In the genomic region with DNA sequence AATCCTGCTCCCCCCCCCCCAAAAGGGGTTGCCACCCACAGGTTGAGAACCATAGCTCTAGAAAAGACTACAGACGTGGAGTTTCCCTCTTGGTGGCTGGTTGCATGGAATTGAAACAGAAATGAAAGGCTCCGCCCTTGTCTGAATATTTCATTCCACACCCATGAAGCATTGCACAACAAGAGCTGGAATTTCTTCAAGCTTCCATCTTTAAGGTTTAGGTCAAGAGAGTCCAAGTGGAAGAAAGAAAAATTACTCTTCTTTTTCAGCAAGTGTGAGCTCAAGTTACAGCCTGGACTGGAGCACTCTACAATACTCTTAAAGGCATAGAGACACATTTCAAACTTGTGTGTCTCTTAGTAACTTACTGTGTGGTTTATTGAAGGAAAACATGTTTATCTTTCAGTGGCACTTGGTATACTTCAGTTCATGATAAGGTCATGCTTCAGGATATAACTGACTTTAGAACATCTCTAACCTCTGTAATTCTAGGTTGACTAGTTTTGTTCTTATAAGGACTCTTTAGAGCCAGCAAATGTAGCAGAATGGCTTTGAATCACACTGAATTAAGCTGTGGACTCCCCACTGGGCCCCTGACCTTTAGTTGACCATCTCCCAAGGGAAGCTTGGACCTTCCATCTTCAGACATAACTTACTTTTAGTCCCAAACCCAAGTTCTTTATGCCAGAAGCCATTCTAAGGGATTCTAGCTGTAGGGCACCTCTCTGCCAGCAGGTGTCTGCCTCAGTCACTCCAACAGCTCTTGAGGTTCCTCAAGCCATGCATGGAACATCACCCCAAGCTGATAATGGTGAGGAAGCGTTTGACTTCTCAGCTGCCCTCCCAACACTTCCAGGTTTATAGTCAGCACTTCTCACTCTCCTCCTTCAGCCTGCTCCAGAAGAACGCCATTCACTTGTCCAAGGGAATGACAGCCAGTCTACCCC, we compare ENCODE assay signal across 8 mouse cellular contexts. TPM values are rescaled to one million over a fixed set of nuclear protein-coding genes. Genes with fewer than 3 reads are reported as not detected.
DNase-seq lines count a peak whose midpoint lies in the region; ATAC-seq and TF ChIP-seq lines count a peak whose summit lies in the region.

No protein-coding gene starts in this region.

- ATAC-seq in forebrain, embryonic 15.5 days (replicated peaks) = no peak
- ATAC-seq in forebrain, embryonic 12.5 days (ENCODE audit: low FRiP score) = no peak
- no peak for ATAC-seq in embryonic facial prominence, embryonic 14.5 days (ENCODE audit: low read depth)
- no peak for ATAC-seq in limb, embryonic 14.5 days (ENCODE audit: low FRiP score, low read depth)
- ATAC-seq in neutrophil, adult 5-6 weeks (ENCODE audit: extremely low read depth, insufficient number of reproducible peaks, low FRiP score, poor library complexity, severe bottlenecking) = peak; percentile 43
- no peak for ATAC-seq in frontal cortex, adult (ENCODE audit: low TSS enrichment)

- H3K9ac ChIP-seq in forebrain, embryonic 15.5 days (replicated peaks) = no peak overlapping the region
- no peak overlapping the region for H3K9ac ChIP-seq in forebrain, embryonic 12.5 days
- H3K9ac ChIP-seq in embryonic facial prominence, embryonic 14.5 days (ENCODE audit: low read depth, low read length) = no peak overlapping the region
- H3K9ac ChIP-seq in limb, embryonic 14.5 days (ENCODE audit: low read depth, low read length, severe bottlenecking) = no peak overlapping the region

- DNase-seq in 3T3-L1 (ENCODE audit: low read depth, low spot score) = peak; percentile 99
- DNase-seq in embryonic facial prominence, embryonic 14.5 days (ENCODE audit: low spot score) = peak; percentile 38
- no peak for DNase-seq in limb, embryonic 14.5 days (ENCODE audit: low spot score)
- DNase-seq in left cerebral cortex, postnatal 36 days (ENCODE audit: low spot score in 2 of 2) = no peak

- 83% methylated on average over 4 of the region's 4 CpGs for WGBS in forebrain, embryonic 15.5 days
- WGBS in forebrain, embryonic 12.5 days = 87% methylated on average over 4 of the region's 4 CpGs
- WGBS in embryonic facial prominence, embryonic 14.5 days = 72% methylated on average over 4 of the region's 4 CpGs
- WGBS in limb, embryonic 14.5 days = 75% methylated on average over 4 of the region's 4 CpGs

- peak overlapping the region; percentile 65; the same call in 1 of the 2 replicates for H3K4me2 ChIP-seq in forebrain, embryonic 15.5 days (replicated peaks)
- H3K4me2 ChIP-seq in forebrain, embryonic 12.5 days = no peak overlapping the region
- peak overlapping the region; percentile 54 for H3K4me2 ChIP-seq in embryonic facial prominence, embryonic 14.5 days (ENCODE audit: low read depth, low read length)
- peak overlapping the region; percentile 20; the same call in 1 of the 2 replicates for H3K4me2 ChIP-seq in limb, embryonic 14.5 days (replicated peaks; ENCODE audit: low read depth, low read length, severe bottlenecking)

- peaks cover 4% of the 10 kb centered on the region; the same call in 1 of the 2 replicates for H3K36me3 ChIP-seq in forebrain, embryonic 15.5 days
- no peaks in the 10 kb centered on the region for H3K36me3 ChIP-seq in forebrain, embryonic 12.5 days (replicated peaks)
- no peaks in the 10 kb centered on the region for H3K36me3 ChIP-seq in embryonic facial prominence, embryonic 14.5 days (ENCODE audit: control insufficient read depth, insufficient read depth, low read length)
- no peaks in the 10 kb centered on the region for H3K36me3 ChIP-seq in limb, embryonic 14.5 days (ENCODE audit: control insufficient read depth, insufficient read depth, low read length)

- H3K27me3 ChIP-seq in forebrain, embryonic 15.5 days = no peaks in the 10 kb centered on the region
- H3K27me3 ChIP-seq in forebrain, embryonic 12.5 days = no peaks in the 10 kb centered on the region
- H3K27me3 ChIP-seq in embryonic facial prominence, embryonic 14.5 days (replicated peaks; ENCODE audit: control insufficient read depth, insufficient read depth, low read length) = no peaks in the 10 kb centered on the region
- H3K27me3 ChIP-seq in limb, embryonic 14.5 days (ENCODE audit: control insufficient read depth, insufficient read depth, low read length) = no peaks in the 10 kb centered on the region

- H3K27ac ChIP-seq in forebrain, embryonic 15.5 days (replicated peaks) = no peak overlapping the region
- H3K27ac ChIP-seq in forebrain, embryonic 12.5 days = no peak overlapping the region
- no peak overlapping the region for H3K27ac ChIP-seq in embryonic facial prominence, embryonic 14.5 days (replicated peaks; ENCODE audit: low read depth, low read length)
- no peak overlapping the region for H3K27ac ChIP-seq in limb, embryonic 14.5 days (replicated peaks; ENCODE audit: low read depth, low read length)

- H3K4me1 ChIP-seq in forebrain, embryonic 15.5 days = peaks cover 23% of the 10 kb centered on the region
- H3K4me1 ChIP-seq in forebrain, embryonic 12.5 days = peaks cover 22% of the 10 kb centered on the region
- peaks cover 15% of the 10 kb centered on the region for H3K4me1 ChIP-seq in embryonic facial prominence, embryonic 14.5 days (ENCODE audit: control insufficient read depth, insufficient read depth, low read length)
- H3K4me1 ChIP-seq in limb, embryonic 14.5 days (ENCODE audit: control insufficient read depth, insufficient read depth, low read length) = peaks cover 10% of the 10 kb centered on the region; the same call in 1 of the 2 replicates

- H3K9me3 ChIP-seq in forebrain, embryonic 15.5 days = no peaks in the 10 kb centered on the region
- no peaks in the 10 kb centered on the region for H3K9me3 ChIP-seq in forebrain, embryonic 12.5 days
- no peaks in the 10 kb centered on the region for H3K9me3 ChIP-seq in embryonic facial prominence, embryonic 14.5 days (ENCODE audit: control insufficient read depth, low read length)
- no peaks in the 10 kb centered on the region for H3K9me3 ChIP-seq in limb, embryonic 14.5 days (ENCODE audit: control insufficient read depth, low read length)

- intact Hi-C loops in left cerebral cortex, postnatal 36 days (cut with DNase I) = loop anchor here (5.0 kb wide), 3 partner anchors 188 to 573 kb away; a partner anchor contains a TSS

- TF ChIP-seq POLR2A in limb, embryonic 14.5 days (IDR thresholded peaks at IDR 0.05; ENCODE audit: borderline replicate concordance, extremely low read depth, insufficient read depth, insufficient read length) = no peak

- H3K4me3 ChIP-seq in forebrain, embryonic 15.5 days = no peak overlapping the region
- H3K4me3 ChIP-seq in forebrain, embryonic 12.5 days (replicated peaks) = no peak overlapping the region
- no peak overlapping the region for H3K4me3 ChIP-seq in embryonic facial prominence, embryonic 14.5 days (ENCODE audit: low read depth, low read length)
- no peak overlapping the region for H3K4me3 ChIP-seq in limb, embryonic 14.5 days (replicated peaks; ENCODE audit: low read length)

RNA-seq across cellular contexts. Expression of a gene that starts 58.8 kb away (rescaled TPM):
- 123 and 128 TPM in 2 replicates for polyA plus RNA-seq in forebrain, embryonic 15.5 days (2015; fragmentation: Nextera tagmentation; extraction: Ambion mirVana)
- polyA plus RNA-seq in forebrain, embryonic 12.5 days (2016; fragmentation: Nextera tagmentation; extraction: Ambion mirVana) = 61.0 and 61.4 TPM in 2 replicates
- 96.1 and 102 TPM in 2 replicates for polyA plus RNA-seq in embryonic facial prominence, embryonic 14.5 days (2014; fragmentation: Nextera tagmentation; extraction: Ambion mirVana)
- polyA plus RNA-seq in limb, embryonic 14.5 days (2012; rRNA removed) = 29.5 and 34.5 TPM in 2 replicates
- 89.2 and 91.0 TPM in 2 replicates for polyA plus RNA-seq in limb, embryonic 14.5 days (2014; fragmentation: Nextera tagmentation; extraction: Ambion mirVana)
- 113 and 119 TPM in 2 replicates for total RNA-seq in neutrophil, adult 5-6 weeks (2017)
- total RNA-seq in left cerebral cortex, postnatal 36 days (2021) = 100 to 1,000 TPM; 234 to 245 TPM

Comparison
In these comparisons a context has a peak if more than half of its experiments do, and no peak if none do; other contexts are left out.
1. DNase-seq: peak in 3T3-L1 (single experiment) and embryonic facial prominence, embryonic 14.5 days (single experiment); none in limb, embryonic 14.5 days (single experiment) and left cerebral cortex, postnatal 36 days (0 of 2).